Mouse (Mus musculus) neural tube, embryonic 11.5 days (tissue): Measurements from ENCODE around the gene Olfr1423. TPM values are rescaled to one million over a fixed set of nuclear protein-coding genes. Genes with fewer than 3 reads are reported as not detected.
"Not testable (repeated sequence)": the region's sequence is repeated elsewhere in the genome, so short reads cannot be mapped to it uniquely, and the experiment has no call there.

ENCODE experiments used
- ATAC-seq: fragments of 200-750 bp; cut with Nextera tagmentation; 2 replicates; pipeline ENCODE4 v1.8.0; 2017; ENCODE audit warnings: moderate number of reproducible peaks, mild to moderate bottlenecking, moderate TSS enrichment, moderate library complexity; ENCODE audit not compliant: insufficient read depth, low FRiP score, low TSS enrichment
- DNase-seq: peaks from one replicate; pipeline ENCODE4 v3.0.0-alpha.2; 2015; ENCODE audit warnings: low spot score
- H3K27ac ChIP-seq: fragments of 300-500 bp; sonication (generic); 2 replicates; pipeline ENCODE4 v1.5.1; 2014; ENCODE audit warnings: low read depth, mild to moderate bottlenecking, low read length
- H3K27me3 ChIP-seq: fragments of 300-500 bp; sonication (generic); 2 replicates; pipeline ENCODE4 v1.6.1; 2014; ENCODE audit warnings: mild to moderate bottlenecking, low read length, mixed read lengths; ENCODE audit not compliant: control insufficient read depth, insufficient read depth
- H3K36me3 ChIP-seq: fragments of 300-500 bp; sonication (generic); 2 replicates; pipeline ENCODE4 v1.6.1; 2014; ENCODE audit warnings: mild to moderate bottlenecking, low read length, moderate library complexity, mixed read lengths; ENCODE audit not compliant: control insufficient read depth, insufficient read depth
- H3K4me1 ChIP-seq: fragments of 300-500 bp; sonication (generic); 2 replicates; pipeline ENCODE4 v1.6.1; 2014; ENCODE audit warnings: low read length, mixed read lengths; ENCODE audit not compliant: control insufficient read depth, insufficient read depth
- H3K4me2 ChIP-seq: fragments of 300-500 bp; sonication (generic); 2 replicates; pipeline ENCODE4 v1.6.1; 2014; ENCODE audit warnings: low read depth, mild to moderate bottlenecking, moderate library complexity
- H3K4me3 ChIP-seq: fragments of 300-500 bp; sonication (generic); 2 replicates; pipeline ENCODE4 v1.5.1; 2014; ENCODE audit warnings: low read depth, low read length
- H3K9ac ChIP-seq: fragments of 300-500 bp; sonication (generic); 2 replicates; pipeline ENCODE4 v1.6.1; 2014; ENCODE audit warnings: mild to moderate bottlenecking, low read length
- H3K9me3 ChIP-seq: fragments of 300-500 bp; sonication (generic); 2 replicates; pipeline ENCODE4 v1.6.1; 2016; ENCODE audit warnings: low read length; ENCODE audit not compliant: control insufficient read depth
- WGBS: fragments of 180-500 bp; shearing (Covaris S2); extraction: QIAGEN DNeasy Blood & Tissue Kit; methylation state at CpG from one replicate; pipeline ENCODE4 v1.1.7; 2014; 5-methylcytosine and 5-hydroxymethylcytosine counted together
- polyA plus RNA-seq: library from polyadenylated mRNA; unstranded; fragments of >200 nt; fragmentation: Nextera tagmentation; extraction: Ambion mirVana; gene quantifications from 2 replicates; pipeline ENCODE4 v1.2.1, GENCODE M21; 2014

Olfr1423 gene
- polyA plus RNA-seq = not detected in 2 replicates

- H3K4me3 ChIP-seq = no peak within 1 kb of the TSS
- no peaks in the 10 kb centered on the region for H3K4me1 ChIP-seq
- WGBS = 80% methylated on average over 2 of the region's 2 CpGs
- H3K9me3 ChIP-seq = no peaks in the 10 kb centered on the region
- H3K36me3 ChIP-seq = no peaks in the 10 kb centered on the region
- no peak for ATAC-seq
- no peak within 1 kb of the TSS for H3K27ac ChIP-seq
- H3K27me3 ChIP-seq = no peaks in the 10 kb centered on the region
- no peak for DNase-seq
- no peak within 1 kb of the TSS for H3K4me2 ChIP-seq
- H3K9ac ChIP-seq = no peak within 1 kb of the TSS
Measured at GRCm38 (mm10) chr19:12041217-12041616, at the start of gene Olfr1423. Gene Olfr1423, minus strand, starts transcription at chr19:12041317.

DNA sequence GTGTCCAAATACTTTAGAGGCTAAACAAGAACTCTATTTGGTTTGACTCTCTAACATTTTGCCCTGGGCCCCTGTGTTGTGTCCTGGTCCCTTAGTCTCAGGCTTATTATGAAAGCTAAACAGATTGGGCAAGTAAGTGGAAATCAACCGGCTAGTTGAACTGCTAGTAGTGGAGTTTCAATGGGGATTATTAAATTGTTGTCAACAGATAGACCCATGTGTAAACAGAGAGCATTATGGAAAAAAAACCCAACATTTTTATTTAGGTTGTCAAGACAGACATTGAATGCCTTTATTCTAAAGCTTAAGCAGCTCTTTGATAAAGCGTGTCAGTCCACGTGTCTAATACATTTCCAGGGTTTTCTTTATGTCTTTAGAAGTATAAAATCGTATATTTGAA is 36.5 kb upstream of the Olfr1423 start, which contains the start of gene Olfr1425:
Gene Olfr1425, minus strand, starts transcription at position 101 of the 400 bp plus-strand sequence.
- H3K4me1 ChIP-seq, H3K27ac ChIP-seq, H3K4me3 ChIP-seq, H3K9me3 ChIP-seq, H3K4me2 ChIP-seq, DNase-seq, ATAC-seq, H3K36me3 ChIP-seq, H3K9ac ChIP-seq, H3K27me3 ChIP-seq: not testable (repeated sequence)
- WGBS = 87% methylated on average over 4 of the region's 4 CpGs

DNA sequence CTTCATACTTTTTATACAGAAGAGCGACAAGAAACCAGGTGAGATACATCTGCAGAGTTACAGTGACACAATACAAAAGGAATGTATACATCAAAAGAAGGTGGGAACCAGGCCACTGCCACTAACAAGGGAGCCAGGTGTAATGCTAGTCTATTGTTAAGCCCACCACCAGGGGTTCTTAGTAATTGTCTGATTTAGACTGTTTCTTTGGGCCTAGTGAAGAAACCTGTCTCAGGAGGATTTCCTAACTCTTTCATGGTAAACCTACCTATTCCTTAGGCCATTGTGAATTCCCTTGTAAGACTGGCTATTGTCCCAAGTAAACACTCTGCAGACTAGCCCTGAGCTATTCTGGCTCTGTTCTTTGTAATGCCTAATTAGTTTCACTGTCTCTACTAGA is 28.4 kb upstream of the Olfr1423 start:
- not testable (repeated sequence) for H3K9me3 ChIP-seq
- 71% methylated on average over 1 of the region's 1 CpGs for WGBS

GRCm38 (mm10) chr19:12067806-12068205 is 26.7 kb upstream of the Olfr1423 start:
- 68% methylated on average over 1 of the region's 1 CpGs for WGBS

More for the DNA sequence above, 28.4 kb upstream of the Olfr1423 start:
- not testable (repeated sequence) for H3K4me2 ChIP-seq, H3K4me3 ChIP-seq, H3K9ac ChIP-seq, H3K4me1 ChIP-seq, H3K27ac ChIP-seq, DNase-seq, ATAC-seq, H3K27me3 ChIP-seq, H3K36me3 ChIP-seq

DNA sequence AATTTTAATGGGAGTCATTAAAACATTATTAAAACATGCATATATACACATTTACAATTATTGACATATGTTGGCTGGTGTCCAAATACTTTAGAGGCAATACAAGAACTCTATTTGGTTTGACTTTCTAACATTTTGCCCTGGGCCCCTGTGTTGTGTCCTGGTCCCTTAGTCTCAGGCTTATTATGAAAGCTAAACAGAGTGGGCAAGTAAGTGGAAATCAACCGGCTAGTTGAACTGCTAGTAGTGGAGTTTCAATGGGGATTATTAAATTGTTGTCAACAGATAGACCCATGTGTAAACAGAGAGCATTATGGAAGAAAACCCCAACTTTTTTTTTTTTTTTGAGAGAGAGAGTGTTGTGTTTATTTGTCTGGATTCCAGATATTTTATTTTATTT is 21.5 kb upstream of the Olfr1423 start, which contains the start of gene Olfr1424:
Gene Olfr1424, minus strand, starts transcription at position 101 of the 400 bp plus-strand sequence.
- H3K36me3 ChIP-seq, ATAC-seq, H3K4me1 ChIP-seq, H3K4me3 ChIP-seq, H3K27ac ChIP-seq, H3K27me3 ChIP-seq, DNase-seq, H3K4me2 ChIP-seq, H3K9ac ChIP-seq, H3K9me3 ChIP-seq: not testable (repeated sequence)
- WGBS = 79% methylated on average over 1 of the region's 1 CpGs

More at GRCm38 (mm10) chr19:12067806-12068205, 26.7 kb upstream of the Olfr1423 start:
- H3K4me2 ChIP-seq, DNase-seq, H3K27me3 ChIP-seq, ATAC-seq, H3K9me3 ChIP-seq, H3K9ac ChIP-seq, H3K36me3 ChIP-seq, H3K4me3 ChIP-seq, H3K4me1 ChIP-seq, H3K27ac ChIP-seq: not testable (repeated sequence)

GRCm38 (mm10) chr19:12043163-12043562 is 2.0 kb upstream of the Olfr1423 start:
- no peak for DNase-seq
- ATAC-seq = no peak
- WGBS = 94% methylated on average over 5 of the region's 5 CpGs
- Histone ChIP-seq H3K9ac (no peak overlapping the region), H3K4me1 (no peaks in the 10 kb centered on the region), H3K4me3 (no peak overlapping the region), H3K27ac (no peak overlapping the region), H3K36me3 (no peaks in the 10 kb centered on the region), H3K9me3 (no peaks in the 10 kb centered on the region), H3K27me3 (no peaks in the 10 kb centered on the region), H3K4me2 (no peak overlapping the region)

GRCm38 (mm10) chr19:12037727-12038126 is 3.4 kb downstream of the Olfr1423 start:
- Histone ChIP-seq H3K36me3 (no peaks in the 10 kb centered on the region), H3K27me3 (no peaks in the 10 kb centered on the region), H3K4me3 (no peak overlapping the region), H3K4me2 (no peak overlapping the region), H3K4me1 (no peaks in the 10 kb centered on the region), H3K9ac (no peak overlapping the region), H3K27ac (no peak overlapping the region), H3K9me3 (no peaks in the 10 kb centered on the region)
- ATAC-seq = no peak
- DNase-seq = no peak

DNA sequence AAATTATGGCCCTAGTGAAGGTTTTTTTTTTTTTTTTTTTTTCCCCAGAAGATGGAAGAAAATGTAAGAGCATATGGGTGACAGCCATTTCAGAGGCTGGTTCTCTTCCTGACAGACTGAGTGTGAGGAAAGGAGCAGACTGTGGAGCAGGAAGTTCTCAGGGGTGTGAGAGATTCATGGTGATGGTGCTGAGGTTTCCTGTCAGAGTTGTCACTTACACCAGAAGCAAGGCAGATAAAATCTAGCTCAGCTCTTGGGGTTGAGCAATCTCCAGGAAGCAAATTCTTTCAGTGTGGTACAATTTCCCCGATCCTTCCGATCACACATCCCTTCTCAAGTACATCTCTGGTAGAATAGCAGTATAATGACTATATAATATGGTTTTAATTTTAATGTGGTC is 14.5 kb downstream of the Olfr1423 start:
- no peak overlapping the region for H3K4me2 ChIP-seq

DNA sequence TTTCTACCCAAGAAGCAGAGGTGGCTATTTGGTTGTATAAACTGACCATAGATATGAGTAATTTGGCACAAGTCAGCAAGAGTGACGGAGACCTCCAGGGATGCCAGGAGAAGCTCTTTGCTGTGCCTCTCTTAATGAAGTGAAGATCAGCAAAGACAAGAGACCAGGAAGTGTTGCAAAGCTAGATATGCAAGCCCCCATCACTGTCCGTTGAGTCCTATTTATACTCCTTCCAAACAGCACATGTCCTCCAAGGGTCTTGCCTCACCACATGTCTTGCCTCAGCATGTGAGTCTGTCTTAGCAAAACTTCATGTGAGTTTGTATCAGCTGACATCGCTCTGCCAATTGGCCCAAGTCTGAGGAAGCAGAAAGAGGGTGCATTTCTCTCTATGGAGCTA is 15.8 kb downstream of the Olfr1423 start:
- H3K36me3 ChIP-seq = no peaks in the 10 kb centered on the region
- H3K9ac ChIP-seq = no peak overlapping the region
- 92% methylated on average over 3 of the region's 3 CpGs for WGBS
- H3K4me1 ChIP-seq = no peaks in the 10 kb centered on the region
- ATAC-seq (no peak), DNase-seq (no peak)
- H3K27ac ChIP-seq = no peak overlapping the region
- H3K4me2 ChIP-seq = no peak overlapping the region
- H3K9me3 ChIP-seq = no peaks in the 10 kb centered on the region
- H3K27me3 ChIP-seq = no peaks in the 10 kb centered on the region
- H3K4me3 ChIP-seq = no peak overlapping the region

More for the DNA sequence above, 14.5 kb downstream of the Olfr1423 start:
- Histone ChIP-seq H3K36me3 (no peaks in the 10 kb centered on the region), H3K27me3 (no peaks in the 10 kb centered on the region), H3K9ac (no peak overlapping the region), H3K9me3 (no peaks in the 10 kb centered on the region), H3K4me3 (no peak overlapping the region), H3K27ac (no peak overlapping the region), H3K4me1 (no peaks in the 10 kb centered on the region)
- WGBS = 84% methylated on average over 2 of the region's 2 CpGs
- no peak for DNase-seq
- ATAC-seq = no peak
